Comparison of ENCODE assay signal across 8 mouse cellular contexts in the genomic region with DNA sequence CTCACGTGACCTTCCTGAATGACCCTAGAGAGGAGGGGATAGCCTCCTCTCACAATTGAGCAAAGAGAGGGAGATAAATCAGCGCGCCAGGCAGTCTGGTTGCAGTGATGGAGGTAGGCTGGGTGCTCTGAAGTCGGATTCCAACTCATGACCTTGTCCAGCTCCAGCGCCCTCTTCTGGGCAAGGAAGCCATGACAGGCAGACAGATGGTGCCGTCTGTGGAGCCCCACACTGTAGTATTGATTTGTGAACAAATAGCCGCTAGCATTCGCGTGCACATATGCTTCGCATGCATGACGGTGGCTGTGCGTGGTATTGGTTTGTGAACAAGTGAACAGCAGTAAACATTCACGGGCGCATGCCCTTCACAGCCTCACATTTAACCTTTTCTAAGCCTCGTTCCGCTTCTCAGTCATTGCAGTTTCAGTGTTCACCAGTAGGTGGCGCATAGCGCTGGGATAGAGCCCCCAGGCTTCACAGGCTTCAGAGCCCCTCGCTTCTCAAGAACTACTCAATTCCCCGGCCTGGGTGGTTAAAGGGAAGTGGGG. TPM values are rescaled to one million over a fixed set of nuclear protein-coding genes. Genes with fewer than 3 reads are reported as not detected.
DNase-seq lines count a peak whose midpoint lies in the region; ATAC-seq lines count a peak whose summit lies in the region.

No protein-coding gene starts in this region.

- H3K27ac ChIP-seq in hindbrain, embryonic 10.5 days, result peak overlapping the region; percentile 69
- 0 out of 2 replicates have a peak overlapping the region, but pooled peaks have one; percentile 37 for H3K27ac ChIP-seq in lung, embryonic 16.5 days (ENCODE audit: low read length)

- DNase-seq in Muller cell, postnatal 12 days (ENCODE audit: inconsistent ontology term), result peak; percentile 72
- DNase-seq in cerebellum, adult 9-10 months, result peak; percentile 80
- peak; percentile 88 for DNase-seq in hindbrain, embryonic 10.5 days (ENCODE audit: low spot score)
- DNase-seq in layer of hippocampus, adult 9-11 months, result peak; percentile 87
- peak; percentile 35 for DNase-seq in ovary, adult 18-20 months (ENCODE audit: low spot score)
- DNase-seq in thymus, postnatal 0 days (ENCODE audit: low spot score), result peak; percentile 84

- peak overlapping the region; percentile 63 for H3K4me2 ChIP-seq in lung, embryonic 16.5 days (ENCODE audit: low read depth, low read length)

- H3K36me3 ChIP-seq in hindbrain, embryonic 10.5 days, result no peaks in the 10 kb centered on the region
- no peaks in the 10 kb centered on the region for H3K36me3 ChIP-seq in lung, embryonic 16.5 days (ENCODE audit: control insufficient read depth, insufficient read depth, low read length)

- peak overlapping the region; percentile 52 for H3K9ac ChIP-seq in lung, embryonic 16.5 days (ENCODE audit: low read length)

- H3K4me1 ChIP-seq in hindbrain, embryonic 10.5 days (replicated peaks), result peaks cover 7% of the 10 kb centered on the region
- H3K4me1 ChIP-seq in lung, embryonic 16.5 days (replicated peaks; ENCODE audit: control insufficient read depth, insufficient read depth, low read length), result peaks cover 18% of the 10 kb centered on the region

- ATAC-seq in frontal cortex, adult (ENCODE audit: low TSS enrichment), result peak; percentile 31
- ATAC-seq in lung, embryonic 16.5 days (ENCODE audit: low read depth), result peak; percentile 51

- H3K4me3 ChIP-seq in hindbrain, embryonic 10.5 days, result peak overlapping the region; percentile 53
- peak overlapping the region; percentile 41 for H3K4me3 ChIP-seq in lung, embryonic 16.5 days (ENCODE audit: low read length)

- H3K27me3 ChIP-seq in hindbrain, embryonic 10.5 days (ENCODE audit: insufficient read depth, poor library complexity, severe bottlenecking), result peaks cover 11% of the 10 kb centered on the region; the same call in 1 of the 2 replicates
- no peaks in the 10 kb centered on the region for H3K27me3 ChIP-seq in lung, embryonic 16.5 days (ENCODE audit: control insufficient read depth, insufficient read depth, low read depth, low read length)

- H3K9me3 ChIP-seq in hindbrain, embryonic 10.5 days, result no peaks in the 10 kb centered on the region
- no peaks in the 10 kb centered on the region for H3K9me3 ChIP-seq in lung, embryonic 16.5 days (ENCODE audit: control insufficient read depth, low read length)

- 4% methylated on average over 20 of the region's 20 CpGs for WGBS in hindbrain, embryonic 10.5 days
- WGBS in lung, embryonic 16.5 days, result 5% methylated on average over 20 of the region's 20 CpGs

RNA-seq across cellular contexts. Expression of a gene that starts 22.8 kb away (rescaled TPM):
- not detected in 2 replicates for polyA plus RNA-seq in hindbrain, embryonic 10.5 days (2016; fragmentation: Nextera tagmentation; extraction: Ambion mirVana)
- polyA plus RNA-seq in lung, embryonic 16.5 days (2015; fragmentation: Nextera tagmentation; extraction: Ambion mirVana), result 0.09 and 0.10 TPM in 2 replicates
- 0.04 and 0.06 TPM in 2 replicates for polyA plus RNA-seq in thymus, postnatal 0 days (2015; fragmentation: Nextera tagmentation; extraction: Ambion mirVana)

RNA-seq across cellular contexts. Expression of a gene that starts 33.5 kb away (rescaled TPM):
- polyA plus RNA-seq in hindbrain, embryonic 10.5 days (2016; fragmentation: Nextera tagmentation; extraction: Ambion mirVana), result 20.5 and 24.0 TPM in 2 replicates
- 86.3 and 103 TPM in 2 replicates for polyA plus RNA-seq in lung, embryonic 16.5 days (2015; fragmentation: Nextera tagmentation; extraction: Ambion mirVana)
- polyA plus RNA-seq in thymus, postnatal 0 days (2015; fragmentation: Nextera tagmentation; extraction: Ambion mirVana), result 72.4 and 83.1 TPM in 2 replicates

RNA-seq across cellular contexts. Expression of a gene that starts 37.7 kb away (rescaled TPM):
- polyA plus RNA-seq in hindbrain, embryonic 10.5 days (2016; fragmentation: Nextera tagmentation; extraction: Ambion mirVana), result not detected in 2 replicates
- 0.30 and 0.48 TPM in 2 replicates for polyA plus RNA-seq in lung, embryonic 16.5 days (2015; fragmentation: Nextera tagmentation; extraction: Ambion mirVana)
- 0.24 and 0.60 TPM in 2 replicates for polyA plus RNA-seq in thymus, postnatal 0 days (2015; fragmentation: Nextera tagmentation; extraction: Ambion mirVana)

Comparison
In these comparisons a context has a peak if more than half of its experiments do, and no peak if none do; other contexts are left out.
1. Peak in every context shown above with its lines: DNase-seq, ATAC-seq, H3K4me3 ChIP-seq and H3K27ac ChIP-seq.
2. DNase-seq: peak in every context shown above with its lines; median percentile 88 in hindbrain, embryonic 10.5 days; 87 in layer of hippocampus, adult 9-11 months; 84 in thymus, postnatal 0 days; 80 in cerebellum, adult 9-10 months; 72 in Muller cell, postnatal 12 days; 35 in ovary, adult 18-20 months.